Mouse (Mus musculus) forebrain, embryonic 16.5 days (tissue): ENCODE measurements at regions not wholly inside any gene's neighbourhood (a gene's known extent, or its start where the extent isn't known, plus 50 kb on each side); places are given as distances from the start of the nearest gene placed in this dataset.

Source experiments
- ATAC-seq: fragments of 200-750 bp; cut with Nextera tagmentation; 2 replicates; pipeline ENCODE4 v1.8.0; 2017; ENCODE audit warnings: mild to moderate bottlenecking, moderate library complexity
- H3K27ac ChIP-seq: fragments of 300-500 bp; sonication (generic); 2 replicates; pipeline ENCODE4 v1.5.1; 2014; ENCODE audit warnings: low read length, control low read depth
- H3K27me3 ChIP-seq: fragments of 300-500 bp; sonication (generic); replicated peaks from 2 replicates; pipeline ENCODE4 v1.6.1; 2014; ENCODE audit warnings: low read length; ENCODE audit not compliant: control insufficient read depth, insufficient read depth
- H3K36me3 ChIP-seq: fragments of 300-500 bp; sonication (generic); 2 replicates; pipeline ENCODE4 v1.6.1; 2014; ENCODE audit not compliant: control insufficient read depth, insufficient read depth
- H3K4me1 ChIP-seq: fragments of 300-500 bp; sonication (generic); replicated peaks from 2 replicates; pipeline ENCODE4 v1.6.1; 2014; ENCODE audit warnings: low read length; ENCODE audit not compliant: control insufficient read depth, insufficient read depth
- H3K4me2 ChIP-seq: fragments of 300-500 bp; sonication (generic); 2 replicates; pipeline ENCODE4 v1.6.1; 2014; ENCODE audit warnings: mild to moderate bottlenecking, low read length, control low read depth
- H3K4me3 ChIP-seq: fragments of 300-500 bp; sonication (generic); replicated peaks from 2 replicates; pipeline ENCODE4 v1.5.1; 2014; ENCODE audit warnings: mild to moderate bottlenecking, low read length, control low read depth
- H3K9ac ChIP-seq: fragments of 300-500 bp; sonication (generic); replicated peaks from 2 replicates; pipeline ENCODE4 v1.6.1; 2014; ENCODE audit warnings: low read depth, low read length, control low read depth
- H3K9me3 ChIP-seq: fragments of 300-500 bp; sonication (generic); 2 replicates; pipeline ENCODE4 v1.6.1; 2016; ENCODE audit warnings: low read length; ENCODE audit not compliant: control insufficient read depth
- WGBS: fragments of 180-500 bp; shearing (Covaris S2); extraction: QIAGEN DNeasy Blood & Tissue Kit; methylation state at CpG from one replicate; pipeline ENCODE4 v1.1.7; 2014; 5-methylcytosine and 5-hydroxymethylcytosine counted together

- H3K27ac ChIP-seq, result no peak overlapping the region
- H3K9ac ChIP-seq, result no peak overlapping the region
- no peaks in the 10 kb centered on the region for H3K27me3 ChIP-seq
- no peaks in the 10 kb centered on the region for H3K36me3 ChIP-seq
- no peaks in the 10 kb centered on the region for H3K9me3 ChIP-seq
- ATAC-seq, result no peak
- H3K4me2 ChIP-seq, result no peak overlapping the region
- no peaks in the 10 kb centered on the region for H3K4me1 ChIP-seq
- 31% methylated on average over 5 of the region's 5 CpGs for WGBS
- no peak overlapping the region for H3K4me3 ChIP-seq
Measured at GRCm38 (mm10) chr6:133904501-133904900, 50.9 kb upstream of the Kap start.

GRCm38 (mm10) chr6:133934667-133935066, 81.1 kb upstream of the Kap start:
- no peak overlapping the region for H3K4me2 ChIP-seq
- H3K4me3 ChIP-seq, result no peak overlapping the region
- WGBS, result 91% methylated on average over 7 of the region's 7 CpGs
- H3K36me3 ChIP-seq, result no peaks in the 10 kb centered on the region
- H3K4me1 ChIP-seq, result no peaks in the 10 kb centered on the region
- no peaks in the 10 kb centered on the region for H3K27me3 ChIP-seq
- no peak overlapping the region for H3K27ac ChIP-seq
- H3K9ac ChIP-seq, result no peak overlapping the region
- ATAC-seq, result no peak
- H3K9me3 ChIP-seq, result no peaks in the 10 kb centered on the region

GRCm38 (mm10) chr6:133935671-133936070, 82.1 kb upstream of the Kap start:
- H3K9ac ChIP-seq, result no peak overlapping the region
- no peak overlapping the region for H3K4me2 ChIP-seq
- 87% methylated on average over 2 of the region's 2 CpGs for WGBS
- H3K4me3 ChIP-seq, result no peak overlapping the region
- H3K27me3 ChIP-seq, result no peaks in the 10 kb centered on the region
- H3K27ac ChIP-seq, result no peak overlapping the region
- no peak for ATAC-seq
- no peaks in the 10 kb centered on the region for H3K36me3 ChIP-seq
- H3K4me1 ChIP-seq, result no peaks in the 10 kb centered on the region
- no peaks in the 10 kb centered on the region for H3K9me3 ChIP-seq

- H3K9ac ChIP-seq, result no peak overlapping the region
- WGBS, result 85% methylated on average over 11 of the region's 11 CpGs
- no peak overlapping the region for H3K4me2 ChIP-seq
- peak; percentile 33; the same call in 1 of the 2 replicates for ATAC-seq
- no peaks in the 10 kb centered on the region for H3K36me3 ChIP-seq
- no peak overlapping the region for H3K4me3 ChIP-seq
- H3K27me3 ChIP-seq, result no peaks in the 10 kb centered on the region
- H3K27ac ChIP-seq, result no peak overlapping the region
- H3K9me3 ChIP-seq, result no peaks in the 10 kb centered on the region
- no peaks in the 10 kb centered on the region for H3K4me1 ChIP-seq
Measured at GRCm38 (mm10) chr6:133959902-133960634, 75.4 kb upstream of the Etv6 start.

GRCm38 (mm10) chr6:133960713-133961112, 74.8 kb upstream of the Etv6 start:
- ATAC-seq, result peak; percentile 72; the same call in 1 of the 2 replicates
- 26% methylated on average over 7 of the region's 7 CpGs for WGBS
- H3K9me3 ChIP-seq, result no peaks in the 10 kb centered on the region
- H3K27me3 ChIP-seq, result no peaks in the 10 kb centered on the region
- no peak overlapping the region for H3K4me2 ChIP-seq
- H3K27ac ChIP-seq, result no peak overlapping the region
- no peaks in the 10 kb centered on the region for H3K4me1 ChIP-seq
- no peaks in the 10 kb centered on the region for H3K36me3 ChIP-seq
- H3K9ac ChIP-seq, result no peak overlapping the region
- H3K4me3 ChIP-seq, result no peak overlapping the region

- no peak overlapping the region for H3K4me3 ChIP-seq
- H3K27me3 ChIP-seq, result no peaks in the 10 kb centered on the region
- ATAC-seq, result no peak
- no peak overlapping the region for H3K9ac ChIP-seq
- WGBS, result 90% methylated on average over 5 of the region's 5 CpGs
- no peaks in the 10 kb centered on the region for H3K4me1 ChIP-seq
- H3K9me3 ChIP-seq, result no peaks in the 10 kb centered on the region
- no peak overlapping the region for H3K4me2 ChIP-seq
- no peak overlapping the region for H3K27ac ChIP-seq
- H3K36me3 ChIP-seq, result no peaks in the 10 kb centered on the region
Measured at GRCm38 (mm10) chr6:133962641-133963040, 72.9 kb upstream of the Etv6 start.

- Histone ChIP-seq H3K4me3 (no peak overlapping the region), H3K27me3 (no peaks in the 10 kb centered on the region), H3K9ac (no peak overlapping the region), H3K4me2 (no peak overlapping the region), H3K4me1 (no peaks in the 10 kb centered on the region), H3K9me3 (no peaks in the 10 kb centered on the region), H3K27ac (no peak overlapping the region), H3K36me3 (no peaks in the 10 kb centered on the region)
- ATAC-seq, result no peak
- WGBS, result 79% methylated on average over 6 of the region's 6 CpGs
Measured at GRCm38 (mm10) chr6:133963264-133963663, 72.2 kb upstream of the Etv6 start.

- H3K9me3 ChIP-seq, result no peaks in the 10 kb centered on the region
- no peak for ATAC-seq
- H3K27ac ChIP-seq, result no peak overlapping the region
- no peaks in the 10 kb centered on the region for H3K27me3 ChIP-seq
- WGBS, result 96% methylated on average over 3 of the region's 3 CpGs
- no peaks in the 10 kb centered on the region for H3K4me1 ChIP-seq
- no peak overlapping the region for H3K9ac ChIP-seq
- H3K4me2 ChIP-seq, result no peak overlapping the region
- no peak overlapping the region for H3K4me3 ChIP-seq
- H3K36me3 ChIP-seq, result no peaks in the 10 kb centered on the region
Measured at GRCm38 (mm10) chr6:133967286-133967685, 68.2 kb upstream of the Etv6 start.

GRCm38 (mm10) chr6:133972054-133972705, 63.3 kb upstream of the Etv6 start:
- WGBS, result 72% methylated on average over 6 of the region's 6 CpGs
- Histone ChIP-seq H3K4me3 (no peak overlapping the region), H3K4me1 (no peaks in the 10 kb centered on the region), H3K36me3 (no peaks in the 10 kb centered on the region), H3K4me2 (no peak overlapping the region), H3K9me3 (no peaks in the 10 kb centered on the region), H3K9ac (no peak overlapping the region), H3K27ac (no peak overlapping the region), H3K27me3 (no peaks in the 10 kb centered on the region)
- no peak for ATAC-seq
